Mouse (Mus musculus) left cerebral cortex, adult 18-20 months (tissue): Measurements from ENCODE around the gene Calhm2. TPM values are rescaled to one million over a fixed set of nuclear protein-coding genes. Genes with fewer than 3 reads are reported as not detected.
A peak's percentile ranks its signal among the peaks of the same experiment; 100 is the strongest.

Experiments used
- DNase-seq, 2 experiments: peaks; one replicate each; pipeline ENCODE4 v3.0.0; 2021 to 2022; ENCODE audit warnings: low spot score in 2 of 2, mixed read lengths in 1 of 2
- long read RNA-seq, 2 experiments: library from polyadenylated mRNA; stranded (forward); transcript quantifications; one replicate each; pipeline ENCODE4 v2.0.0; 2021
- total RNA-seq, 2 experiments: library from RNA; stranded (reverse); gene quantifications; 2 replicates each; pipeline ENCODE4 v1.2.3; 2021

The Calhm2 gene
- total RNA-seq, result 1 to 10 TPM; 8.2 to 9.5 TPM
- long read RNA-seq, experiment 1, partial matches to known transcripts, result 2 of 3 reads
- long read RNA-seq, experiment 1, other reads (novel, unspliced or antisense), result 0 of 3 reads
- long read RNA-seq, experiment 2, partial matches to known transcripts, result 0 of 3 reads
- long read RNA-seq, experiment 2, other reads (novel, unspliced or antisense), result 0 of 3 reads

DNA sequence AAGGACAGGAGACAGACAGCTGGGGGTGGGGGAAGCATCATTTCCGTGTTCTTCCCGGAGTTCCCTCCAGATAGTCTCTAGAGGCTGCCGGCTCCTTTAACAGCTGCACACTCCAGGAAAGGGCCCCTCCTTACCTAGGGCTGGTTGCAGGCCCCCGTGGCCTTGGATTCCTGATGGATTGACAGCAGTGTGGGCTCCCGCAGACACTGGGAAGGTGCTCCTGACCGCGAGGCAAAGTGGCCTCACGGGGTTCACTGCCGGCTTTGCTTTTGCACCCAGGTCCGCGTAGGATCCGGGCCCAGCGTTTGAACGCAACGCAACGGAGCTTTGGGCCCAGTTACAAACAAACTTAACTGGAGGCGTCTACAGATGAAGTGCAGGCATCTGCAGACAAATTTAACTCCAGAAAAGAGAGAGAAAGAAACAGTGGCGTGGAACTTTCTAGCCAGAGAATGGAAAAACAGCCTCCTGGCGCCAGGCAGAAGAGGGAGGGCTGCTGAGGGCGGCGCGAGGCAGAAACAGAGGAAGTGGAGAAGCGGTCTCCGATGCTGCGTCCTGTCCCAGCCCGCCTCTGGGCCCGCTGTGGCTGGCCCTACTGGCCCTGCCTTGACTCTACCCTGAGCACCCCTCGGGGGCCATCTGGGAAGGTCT, at the start of gene Calhm2:
Gene Calhm2 (minus strand): TSS at position 524 of the 651 bp plus-strand sequence.
- peak; percentile 57 to 66 for DNase-seq

DNA sequence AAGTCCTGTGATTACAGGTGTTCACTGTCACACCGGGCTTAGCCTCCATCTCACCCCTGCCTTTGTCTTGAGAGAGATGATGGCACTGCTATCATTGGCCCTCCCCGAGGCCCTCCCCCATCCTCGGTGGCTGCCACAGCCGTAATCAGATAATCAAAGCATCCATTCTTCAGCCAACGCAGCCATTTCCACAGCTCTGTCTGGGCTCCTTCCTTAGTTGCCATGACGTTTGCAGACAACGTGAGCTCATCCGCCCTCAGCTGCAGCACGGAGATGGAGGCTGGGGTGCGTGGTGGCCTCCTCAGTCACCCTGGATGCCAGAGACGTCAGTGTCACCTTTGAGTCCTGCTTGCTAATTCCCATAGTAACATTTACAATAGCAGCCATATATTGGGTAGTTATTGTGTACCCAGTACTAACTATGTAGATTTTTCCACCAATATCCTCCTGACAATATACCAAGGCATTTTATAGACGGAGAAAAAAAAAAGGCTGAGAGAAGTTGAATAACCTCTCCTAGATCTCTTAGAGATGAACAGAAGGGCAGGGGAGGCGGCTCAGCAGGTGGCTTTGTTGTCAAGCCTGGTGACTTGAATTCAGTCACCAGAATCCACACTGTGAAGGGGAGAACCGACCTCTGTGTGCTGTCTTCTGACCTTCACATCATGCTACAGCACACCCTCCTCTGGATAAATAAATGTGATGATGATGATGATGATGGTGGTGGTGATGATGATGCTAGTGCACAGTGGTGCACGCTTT, 48.6 kb upstream of the Calhm2 start:
- peak in 1 of 2 experiments; percentile 40 for DNase-seq

DNA sequence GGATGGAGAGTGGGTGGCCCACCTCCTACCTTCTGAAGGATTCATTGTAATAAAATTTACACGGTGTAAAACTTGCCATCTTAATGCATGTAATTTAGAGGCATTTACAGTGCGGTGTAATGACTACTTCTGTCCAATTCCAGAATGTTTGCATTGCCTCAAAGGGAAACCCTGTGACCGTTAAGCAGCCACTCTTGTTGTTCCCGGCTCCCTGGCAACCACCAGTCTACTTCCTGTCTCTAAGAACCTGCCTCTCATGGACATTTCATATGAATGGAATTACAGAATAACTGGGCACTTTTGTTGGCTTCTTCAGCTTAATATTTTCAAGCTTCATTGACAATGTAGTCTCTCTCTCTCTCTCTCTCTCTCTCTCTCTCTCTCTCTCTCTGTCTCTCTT, 46.6 kb upstream of the Calhm2 start:
- DNase-seq, result no peak

DNA sequence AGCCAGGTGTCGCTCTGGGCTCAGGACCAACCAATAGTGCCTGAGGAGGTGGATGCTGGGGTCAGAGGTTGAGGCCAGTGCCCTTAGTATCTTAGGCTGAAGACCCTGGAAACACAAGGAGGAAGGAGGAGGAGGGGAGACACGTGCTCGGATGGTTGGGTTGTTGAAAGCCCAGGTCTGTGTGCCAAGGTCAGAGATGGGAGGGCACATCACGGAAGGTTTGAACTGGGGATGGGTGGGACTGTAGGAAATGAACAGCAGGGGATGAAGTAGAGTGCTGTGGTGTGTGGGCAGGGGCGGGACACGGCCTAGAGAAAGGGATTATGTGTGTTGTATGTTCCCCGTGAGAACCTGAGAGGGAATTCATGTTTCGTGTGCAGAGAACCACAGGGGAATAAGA, 46.1 kb upstream of the Calhm2 start:
- no peak for DNase-seq

DNA sequence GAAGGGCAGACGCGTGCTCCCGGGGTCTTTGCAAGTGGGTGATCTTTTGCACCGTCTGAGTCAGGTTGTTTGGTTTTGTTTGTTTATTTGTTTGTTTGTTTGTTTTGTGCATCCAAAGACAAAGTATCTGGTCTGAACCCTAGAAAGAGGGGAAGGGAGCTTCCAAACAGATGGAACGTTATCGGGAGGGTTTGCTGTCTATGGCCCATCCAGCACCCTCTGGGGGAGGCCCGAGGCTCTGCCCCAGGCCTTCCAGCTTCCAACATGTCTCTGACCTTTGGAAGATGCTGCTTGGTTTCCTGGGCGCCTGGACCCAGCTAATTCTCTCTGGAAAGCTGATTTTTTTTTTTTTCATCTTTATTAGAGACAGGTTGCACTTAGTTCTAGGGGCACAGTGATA, 41.9 kb upstream of the Calhm2 start:
- no peak for DNase-seq

DNA sequence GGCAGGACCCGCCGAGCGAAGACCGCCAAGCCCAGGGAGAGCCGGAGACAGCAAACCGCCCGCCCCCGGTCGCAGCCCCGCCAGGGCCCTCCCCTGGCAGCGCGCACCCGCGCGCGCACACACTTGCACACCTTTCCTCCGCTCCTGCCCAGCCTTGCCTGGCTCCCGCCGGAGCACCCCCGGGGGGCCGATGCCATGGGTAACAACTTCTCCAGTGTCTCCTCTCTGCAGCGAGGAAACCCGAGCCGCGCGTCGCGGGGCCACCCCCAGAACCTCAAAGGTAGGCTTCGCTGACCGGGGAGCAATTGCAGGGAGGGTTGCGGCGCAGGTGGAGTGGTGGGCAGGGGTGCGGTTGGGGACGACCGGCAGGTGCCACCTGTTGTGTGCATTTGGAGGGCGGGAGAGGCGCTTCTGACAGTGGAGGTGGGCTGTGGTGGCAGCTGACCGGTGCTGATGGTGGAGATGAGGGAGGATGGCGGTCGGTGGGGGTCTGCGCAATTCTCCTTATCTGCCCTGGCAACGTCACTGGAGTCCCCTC, 41.2 kb upstream of the Calhm2 start:
- peak; percentile 41 to 55 for DNase-seq

DNA sequence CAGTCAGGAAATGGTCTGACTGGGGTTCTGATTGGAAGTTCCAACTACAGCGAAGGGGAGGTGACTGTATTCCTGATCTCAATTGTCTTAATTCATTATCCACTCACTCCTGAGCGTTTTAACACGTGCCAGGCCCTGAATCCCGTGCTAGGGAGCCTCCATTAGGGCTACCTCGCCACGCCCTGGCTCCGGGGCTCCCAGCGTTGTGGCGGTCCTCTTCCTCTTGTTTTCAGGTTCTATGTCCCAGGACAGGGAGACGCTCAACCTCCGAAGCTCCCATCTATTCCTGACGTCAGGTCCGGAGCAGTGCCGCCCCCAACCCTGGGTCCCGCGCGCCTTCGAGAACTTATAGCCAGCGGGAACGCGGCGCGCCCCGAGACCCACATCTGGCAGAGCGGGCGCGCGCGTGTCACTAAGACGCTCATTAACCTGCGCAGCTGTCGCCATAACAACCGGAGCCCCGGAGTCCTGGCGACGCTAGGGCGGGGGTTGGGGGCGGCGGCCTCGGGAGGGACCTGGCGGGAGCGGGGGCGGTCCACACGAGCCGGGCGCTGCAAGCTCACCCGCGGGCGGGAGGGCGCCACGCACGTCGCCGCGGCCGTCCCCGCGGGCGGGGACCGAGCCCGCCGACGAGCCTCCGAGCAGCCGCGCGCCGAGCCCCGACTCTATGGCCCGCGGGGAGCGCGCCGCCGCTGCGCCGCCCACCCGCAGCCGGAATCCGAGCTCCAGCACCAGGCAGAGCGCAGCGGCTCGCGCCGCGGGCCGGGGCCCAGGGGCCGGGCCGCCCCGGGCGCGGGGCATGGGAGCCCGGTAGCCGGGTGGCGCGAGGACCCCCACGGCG, 40.6 kb upstream of the Calhm2 start, which contains the start of gene Neurl1a:
Gene Neurl1a (plus strand): TSS at position 390 of the 841 bp plus-strand sequence.
- peak; percentile 51 to 76 for DNase-seq

DNA sequence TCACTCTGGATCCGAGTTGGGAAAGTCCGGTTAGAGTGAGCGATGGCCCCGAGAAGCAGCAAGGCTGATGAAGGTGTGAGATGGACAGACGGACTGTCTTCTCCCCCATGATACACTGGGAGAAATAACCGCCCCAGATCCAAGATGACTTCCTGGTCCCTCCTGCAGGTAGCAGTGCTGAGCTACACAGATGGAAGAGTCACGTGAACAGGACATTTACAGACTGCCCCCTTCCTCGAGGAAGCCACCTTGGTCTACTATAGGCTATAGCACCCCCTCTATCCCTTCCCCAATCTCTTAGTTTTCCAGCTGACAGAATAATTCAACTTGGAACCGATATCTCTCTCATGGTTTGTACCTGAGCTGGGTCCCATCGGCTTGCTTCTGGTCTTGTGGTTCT, 39.9 kb upstream of the Calhm2 start:
- no peak for DNase-seq

DNA sequence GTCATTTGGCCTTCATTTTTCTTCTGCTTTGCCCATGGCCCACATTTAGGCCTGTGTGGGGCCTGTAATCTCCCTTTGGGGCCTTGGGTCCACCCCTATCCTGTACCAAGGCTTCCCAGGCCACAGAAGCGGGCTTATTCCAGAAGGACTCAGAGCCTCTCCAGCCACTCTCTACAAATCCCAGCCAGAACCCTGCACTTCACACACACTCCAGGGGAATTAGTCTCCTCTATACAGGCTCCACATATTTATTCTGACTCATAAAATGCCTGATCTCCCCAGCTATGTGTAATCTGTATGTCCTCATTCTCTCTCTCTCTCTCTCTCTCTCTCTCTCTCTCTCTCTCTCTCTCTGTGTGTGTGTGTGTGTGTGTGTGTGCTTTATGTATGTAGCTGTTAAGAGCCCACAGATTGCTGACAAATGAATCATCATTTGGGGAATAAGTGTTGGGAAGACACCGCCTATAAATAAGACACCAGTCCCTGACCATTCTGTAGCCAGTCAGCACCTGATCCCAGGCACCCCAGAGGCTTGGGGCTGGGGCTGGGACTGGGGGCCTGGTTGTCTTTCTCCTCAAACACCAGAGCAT, 38.9 kb upstream of the Calhm2 start:
- no peak for DNase-seq

DNA sequence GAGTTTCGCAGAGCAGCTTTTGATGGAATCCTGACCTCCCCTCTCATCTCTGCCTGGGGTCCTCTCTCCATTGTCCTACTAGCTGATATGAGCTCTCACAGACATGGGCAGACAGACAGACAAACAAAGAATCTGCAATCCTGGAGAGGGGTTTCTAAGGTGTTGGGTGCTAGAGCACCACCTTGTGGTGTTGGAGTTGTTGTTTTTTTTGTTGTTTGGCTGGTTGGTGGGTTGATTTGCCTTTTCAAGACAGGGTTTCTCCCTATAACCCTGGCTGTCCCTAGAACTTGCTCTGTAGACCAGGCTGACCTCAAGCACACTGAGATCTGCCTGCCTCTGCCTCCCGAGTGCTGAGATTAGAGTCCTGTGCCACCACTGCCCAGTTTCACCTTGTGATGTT, 37.4 kb upstream of the Calhm2 start:
- no peak for DNase-seq

DNA sequence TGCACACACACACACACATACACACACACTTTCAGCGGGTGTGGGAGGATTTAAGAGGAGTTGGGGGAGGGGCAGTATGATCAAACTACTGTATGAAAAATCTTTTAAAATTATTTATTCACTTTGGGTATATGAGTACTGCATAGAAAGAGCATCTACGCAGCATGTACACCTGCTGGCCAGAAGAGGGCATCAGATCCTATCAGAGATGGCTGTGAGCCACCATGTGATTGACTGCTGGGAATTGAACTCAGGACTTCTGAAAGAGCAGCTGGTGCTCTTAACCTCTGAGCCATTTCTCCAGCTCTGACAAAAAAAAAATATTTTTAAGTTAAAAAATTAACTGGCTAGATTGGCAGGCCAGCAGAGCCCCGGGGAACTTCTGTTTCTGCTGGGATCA, 36.4 kb upstream of the Calhm2 start:
- DNase-seq, result no peak

DNA sequence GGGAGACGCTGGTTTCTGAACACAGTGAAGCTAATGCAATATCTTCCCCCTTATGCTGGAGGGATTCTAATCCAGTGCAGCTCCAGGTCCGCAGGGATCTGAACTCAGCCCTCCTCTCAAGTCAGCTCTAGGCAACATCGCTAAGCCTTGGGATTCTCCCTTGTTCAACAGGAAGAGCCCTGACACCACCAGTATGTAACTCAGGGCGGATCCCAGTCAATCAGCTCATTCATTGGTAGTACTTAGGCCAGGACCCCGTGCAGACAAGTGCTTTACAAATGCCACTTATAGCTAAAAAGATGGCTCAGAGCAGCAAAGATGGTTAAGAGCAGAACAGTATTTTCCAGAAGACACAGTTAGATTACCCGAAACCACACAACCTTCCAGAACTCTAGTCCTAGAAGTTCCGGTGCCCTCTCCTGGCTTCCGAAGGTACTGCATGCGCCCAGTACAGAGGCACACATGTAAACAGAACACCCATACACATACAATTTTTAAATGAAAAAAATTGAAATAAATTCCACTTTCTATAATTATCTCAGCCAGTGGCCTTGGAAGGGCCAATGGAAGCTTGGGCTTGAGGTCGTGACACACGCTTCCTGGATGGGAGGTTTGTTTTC, 30.8 kb upstream of the Calhm2 start:
- peak; percentile 90 to 97 for DNase-seq

DNA sequence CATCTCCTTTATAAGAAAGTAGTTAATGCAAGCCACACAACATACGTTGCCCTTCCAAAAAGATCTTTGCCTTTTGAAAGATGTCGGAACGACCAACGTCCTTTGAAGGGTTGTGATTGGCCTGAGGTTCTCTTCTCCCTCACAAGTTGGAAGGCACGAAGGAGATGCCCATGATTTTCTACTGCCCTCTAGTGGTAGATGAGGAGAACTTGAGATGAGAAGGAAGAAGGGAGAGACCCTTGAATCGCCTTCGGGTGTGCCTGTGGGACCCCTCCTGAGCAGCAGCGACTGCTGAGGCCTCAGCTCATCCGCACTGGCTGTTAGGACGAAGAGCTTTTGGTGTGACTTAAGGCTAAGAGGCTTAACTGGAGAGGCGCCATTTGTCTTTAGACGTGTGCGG, 30.1 kb upstream of the Calhm2 start:
- DNase-seq, result no peak

DNA sequence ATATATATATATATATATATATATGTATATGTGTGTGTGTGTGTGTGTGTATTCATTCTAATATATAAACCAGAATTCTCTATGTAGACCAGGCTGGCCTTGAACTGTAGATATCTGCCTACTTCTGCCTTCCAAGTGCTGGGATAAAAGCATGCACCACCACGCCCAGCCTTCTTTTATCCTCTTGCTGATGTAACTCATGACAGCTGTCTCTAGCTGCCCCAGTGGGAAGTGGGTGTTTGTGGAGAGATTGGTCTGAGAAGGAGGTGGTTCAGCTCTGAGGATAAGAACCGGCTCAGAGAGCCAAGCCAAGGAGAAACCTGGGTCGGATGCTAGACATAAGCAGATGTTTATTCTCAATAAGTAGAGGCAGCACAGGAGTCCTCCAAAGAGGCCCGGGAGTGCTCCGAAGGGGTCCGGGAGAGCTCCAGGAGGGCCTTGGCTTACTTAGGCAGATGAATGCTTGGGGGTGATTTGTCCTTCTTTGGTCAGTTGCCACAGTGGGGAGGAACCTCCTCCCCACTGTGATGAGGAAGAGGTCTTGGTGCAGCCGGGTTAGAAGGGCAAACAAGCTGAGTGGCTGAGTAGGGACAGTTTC, 29.6 kb upstream of the Calhm2 start:
- no peak for DNase-seq

DNA sequence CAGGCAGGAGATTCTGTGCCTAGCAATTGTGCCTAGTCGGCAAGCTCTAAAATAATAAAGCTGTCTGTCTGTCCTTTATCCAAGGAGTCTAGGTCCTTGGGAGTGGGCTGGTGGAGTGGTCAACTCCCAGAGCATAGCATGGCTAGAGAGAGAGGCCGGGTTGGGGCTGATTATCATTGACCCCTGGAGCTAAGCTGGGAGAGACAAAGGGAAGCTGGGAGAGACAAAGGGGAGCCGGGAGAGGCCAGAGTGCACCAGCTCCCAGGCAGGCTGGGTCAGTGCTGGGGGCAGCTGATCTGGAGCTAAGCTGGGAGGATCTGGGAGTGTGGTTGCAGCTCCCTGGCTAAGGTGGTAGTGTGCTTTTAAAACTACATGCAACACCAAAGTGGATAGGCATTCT, 28.7 kb upstream of the Calhm2 start:
- no peak for DNase-seq

DNA sequence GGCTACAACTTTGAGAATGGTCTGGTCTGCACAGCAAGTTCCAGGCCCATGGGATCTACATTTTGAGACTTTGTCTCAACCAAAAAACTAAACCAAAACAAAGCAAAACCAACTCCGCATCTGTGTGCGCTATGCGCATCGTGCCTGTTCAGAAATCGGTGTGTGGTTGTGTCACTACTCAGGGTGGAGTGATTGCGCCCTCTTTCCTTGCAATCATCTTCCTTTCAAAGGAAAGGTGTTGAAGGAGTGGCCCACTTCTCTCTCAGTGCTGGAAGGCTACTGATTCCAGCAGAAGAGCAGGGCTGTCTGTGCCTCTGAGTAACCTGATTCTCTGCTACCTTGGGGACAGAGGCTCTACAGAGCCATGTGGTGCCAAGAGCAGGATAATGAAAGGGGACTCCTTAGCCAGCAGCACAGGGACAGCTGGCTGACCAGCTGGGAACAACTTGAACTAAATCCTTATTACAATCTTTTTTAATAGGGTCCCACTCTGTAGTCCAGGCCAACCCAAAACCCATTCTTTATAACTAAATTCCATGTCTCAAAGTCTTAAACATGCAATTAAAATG, 25.2 kb upstream of the Calhm2 start:
- DNase-seq, result no peak

DNA sequence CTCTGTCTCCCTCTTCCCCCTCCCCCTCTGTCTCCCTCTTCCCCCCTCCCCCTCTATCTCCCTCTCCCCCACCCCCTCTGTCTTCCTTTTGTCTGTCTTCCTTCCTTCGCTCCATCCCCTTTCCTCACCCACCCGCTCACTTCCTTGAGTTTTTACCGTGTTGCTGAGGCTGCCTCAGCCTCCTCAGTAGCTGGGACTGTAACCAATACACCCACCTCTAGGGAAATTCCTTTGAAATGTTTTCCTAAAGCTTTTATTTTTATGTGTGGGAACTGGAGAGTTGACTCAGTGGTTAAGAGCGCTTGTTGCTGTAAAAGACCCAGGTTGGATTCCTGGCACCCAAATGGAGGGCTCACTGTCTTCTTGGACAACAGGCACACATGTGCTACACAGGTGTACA, 23.6 kb upstream of the Calhm2 start:
- no peak for DNase-seq

DNA sequence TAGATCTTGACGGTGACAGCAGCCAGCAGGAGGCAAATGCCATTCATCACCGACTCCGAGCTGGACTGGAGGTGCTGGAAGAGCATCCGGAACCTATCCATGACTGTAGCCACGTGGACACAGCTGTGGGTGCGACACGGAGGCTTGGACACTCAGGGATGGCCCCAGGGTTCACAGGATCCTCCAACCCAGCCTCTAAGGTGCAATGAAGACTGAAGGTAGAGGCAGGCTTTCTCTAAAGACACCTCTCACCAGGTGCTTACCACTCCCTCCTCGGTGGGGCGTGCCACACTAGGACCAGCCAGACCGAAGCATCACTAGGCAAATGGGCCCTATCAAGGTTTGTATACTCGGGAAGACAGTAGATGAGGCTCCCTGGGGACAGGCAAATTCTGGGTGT, 19.6 kb upstream of the Calhm2 start, which contains the start of gene Calhm3:
Gene Calhm3 (minus strand): TSS at position 101 of the 400 bp plus-strand sequence.
- no peak for DNase-seq

DNA sequence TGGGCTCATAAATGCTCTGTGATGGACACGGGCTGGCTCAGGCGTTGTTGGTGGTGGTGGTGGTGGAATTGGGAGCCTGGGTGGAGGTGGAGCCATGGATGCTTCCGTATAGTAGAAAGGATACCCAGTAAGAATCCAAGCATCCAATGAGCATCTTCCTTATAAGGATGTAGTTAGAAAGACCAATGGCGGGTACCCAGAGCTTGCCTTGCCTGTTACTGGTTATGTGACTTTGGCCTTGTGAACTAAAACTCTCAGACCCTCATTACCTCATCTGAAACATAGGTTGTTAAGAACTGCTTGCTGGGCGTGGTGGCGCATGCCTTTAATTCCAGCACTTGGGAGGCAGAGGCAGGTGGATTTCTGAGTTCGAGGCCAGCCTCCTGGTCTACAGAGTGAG, 15.7 kb upstream of the Calhm2 start:
- DNase-seq, result no peak

DNA sequence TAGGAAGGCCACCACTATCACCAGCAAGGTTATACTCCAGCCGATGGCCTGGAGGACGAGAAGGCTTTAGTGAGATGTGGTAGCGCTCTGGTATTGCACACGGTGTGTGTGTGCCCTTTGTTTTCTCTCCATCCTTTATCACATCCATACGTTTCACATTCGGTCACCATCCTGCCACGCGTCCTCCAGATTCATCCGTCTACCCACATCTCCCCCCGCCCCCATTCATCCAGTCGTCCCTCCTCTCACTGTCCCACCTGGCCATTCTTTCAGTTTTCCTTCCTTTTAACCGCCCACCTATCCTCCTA, 13.9 kb upstream of the Calhm2 start:
- no peak for DNase-seq
